Mouse (Mus musculus) cortical plate, adult 2 months (tissue): ENCODE measurements at regions not wholly inside any gene's neighbourhood (a gene's known extent, or its start where the extent isn't known, plus 50 kb on each side); places are given as distances from the start of the nearest gene placed in this dataset.

ENCODE experiments used
- H3K27ac ChIP-seq: fragments of 200-500 bp; 2 replicates; pipeline ENCODE4 v1.5.1; 2012; ENCODE audit warnings: low read length, control low read depth, inconsistent platforms; ENCODE audit not compliant: insufficient read depth
- H3K4me1 ChIP-seq: fragments of 200-500 bp; 2 replicates; pipeline ENCODE4 v1.6.1; 2011; ENCODE audit warnings: low read length; ENCODE audit not compliant: control insufficient read depth, insufficient read depth
- H3K4me3 ChIP-seq: fragments of 200-500 bp; 2 replicates; pipeline ENCODE4 v1.5.1; 2011; ENCODE audit warnings: mild to moderate bottlenecking, low read length, control low read depth; ENCODE audit not compliant: insufficient read depth
- CTCF ChIP-seq: fragments of 200-500 bp; IDR thresholded peaks from 2 replicates; pipeline ENCODE4 v1.5.1; 2011; ENCODE audit warnings: mild to moderate bottlenecking, control low read depth, low read length; ENCODE audit not compliant: insufficient read depth; ENCODE audit errors: extremely low read depth
- POLR2A ChIP-seq: fragments of 200-500 bp; IDR thresholded peaks from 2 replicates; pipeline ENCODE4 v1.6.1; 2011; ENCODE audit warnings: mild to moderate bottlenecking, low read length, control low read depth; ENCODE audit not compliant: insufficient read depth; ENCODE audit errors: extremely low read depth

DNA sequence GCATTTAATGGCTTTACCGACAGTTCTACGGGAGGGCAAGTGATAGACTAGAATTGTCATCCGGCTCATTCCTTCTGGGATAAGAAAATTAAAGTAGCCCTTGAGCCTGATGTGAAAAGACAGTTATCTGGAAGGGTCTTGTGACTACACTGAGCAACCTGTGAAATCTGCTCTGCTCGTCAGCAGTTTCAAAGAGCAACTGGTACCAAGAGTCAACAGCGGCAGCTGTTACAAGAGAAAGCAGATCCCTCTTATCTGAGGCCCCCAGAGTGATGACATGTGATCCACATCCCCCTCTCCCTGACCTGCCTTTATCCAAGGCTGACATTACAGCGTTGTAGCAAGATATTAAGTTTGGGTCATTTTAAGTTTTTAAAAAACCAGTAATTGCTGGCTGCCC lies 52.6 kb upstream of the Unc13c start:
- no peak overlapping the region for H3K27ac ChIP-seq
- H3K4me3 ChIP-seq: no peak overlapping the region
- H3K4me1 ChIP-seq: no peaks in the 10 kb centered on the region
- no peak for TF ChIP-seq CTCF
- no peak for TF ChIP-seq POLR2A

GRCm38 (mm10) chr9:74023922-74024321 lies 55.2 kb upstream of the Unc13c start:
- TF ChIP-seq POLR2A (no peak), CTCF (no peak)
- H3K27ac ChIP-seq: no peak overlapping the region

DNA sequence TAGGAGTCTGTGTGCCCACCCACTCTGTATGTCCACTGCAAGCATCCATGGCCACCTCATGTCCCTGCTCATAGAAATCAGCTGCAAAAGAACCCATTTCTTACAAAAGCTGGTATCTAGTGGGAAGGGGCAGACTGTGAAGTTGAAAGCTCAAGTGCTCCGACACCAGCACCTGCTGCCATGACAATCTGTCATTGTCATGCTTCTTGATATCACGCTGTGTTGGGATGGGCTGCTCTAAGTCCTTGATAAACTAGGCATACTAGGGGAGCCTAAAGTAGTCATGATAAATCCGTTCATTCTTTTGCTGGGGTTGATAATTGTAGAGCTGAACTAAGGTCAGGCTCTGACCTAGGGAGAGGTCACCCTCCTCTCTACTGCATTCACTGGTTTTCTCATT lies 57.4 kb upstream of the Unc13c start:
- TF ChIP-seq CTCF: no peak
- TF ChIP-seq POLR2A: no peak
- Histone ChIP-seq H3K4me1 (no peaks in the 10 kb centered on the region), H3K27ac (no peak overlapping the region), H3K4me3 (no peak overlapping the region)

More at GRCm38 (mm10) chr9:74023922-74024321, 55.2 kb upstream of the Unc13c start:
- Histone ChIP-seq H3K4me1 (no peaks in the 10 kb centered on the region), H3K4me3 (no peak overlapping the region)

DNA sequence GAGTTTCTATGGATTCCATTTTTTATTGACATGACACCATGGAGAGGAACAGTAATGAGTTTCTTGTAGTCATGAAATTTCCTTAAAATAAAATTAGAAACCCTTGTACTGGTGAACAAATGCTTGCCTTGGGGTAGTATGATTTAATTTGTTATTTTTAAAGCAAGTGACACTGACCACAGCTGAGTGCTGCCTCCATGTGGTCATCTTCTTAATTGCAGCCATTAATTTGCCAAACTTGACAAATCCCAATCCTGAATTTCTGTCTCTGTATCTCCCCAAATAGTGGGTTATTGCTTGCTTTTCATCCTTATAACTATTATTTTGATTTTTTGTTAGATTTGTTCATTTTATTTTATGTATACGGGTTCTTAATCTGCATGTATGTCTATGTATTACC lies 59.7 kb upstream of the Unc13c start:
- no peaks in the 10 kb centered on the region for H3K4me1 ChIP-seq
- H3K27ac ChIP-seq: no peak overlapping the region
- TF ChIP-seq CTCF (peak; percentile 35; the same call in 1 of the 2 replicates), POLR2A (no peak)
- no peak overlapping the region for H3K4me3 ChIP-seq

DNA sequence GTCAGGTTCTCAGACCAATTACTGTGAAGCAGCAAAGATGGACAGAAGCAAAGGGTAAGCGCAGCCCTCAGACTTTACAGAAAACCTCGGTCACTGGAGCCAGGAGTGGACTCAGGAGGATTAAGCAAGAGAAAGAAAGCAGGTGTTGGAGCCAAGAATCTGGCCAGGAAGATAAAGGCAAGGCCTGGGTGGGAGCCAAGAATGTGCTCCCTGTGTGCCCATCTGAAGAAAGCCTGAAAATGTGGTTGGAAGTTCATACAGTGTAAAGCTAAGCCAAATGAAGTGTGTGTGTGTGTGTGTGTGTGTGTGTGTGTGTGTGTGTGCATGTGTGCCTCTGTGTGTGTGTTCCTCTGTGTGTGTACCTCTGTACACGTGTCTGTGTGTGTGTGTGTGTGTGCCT lies 64.2 kb upstream of the Wdr72 start:
- no peak for TF ChIP-seq POLR2A
- no peak for TF ChIP-seq CTCF
- Histone ChIP-seq H3K4me3 (no peak overlapping the region), H3K4me1 (no peaks in the 10 kb centered on the region), H3K27ac (no peak overlapping the region)

DNA sequence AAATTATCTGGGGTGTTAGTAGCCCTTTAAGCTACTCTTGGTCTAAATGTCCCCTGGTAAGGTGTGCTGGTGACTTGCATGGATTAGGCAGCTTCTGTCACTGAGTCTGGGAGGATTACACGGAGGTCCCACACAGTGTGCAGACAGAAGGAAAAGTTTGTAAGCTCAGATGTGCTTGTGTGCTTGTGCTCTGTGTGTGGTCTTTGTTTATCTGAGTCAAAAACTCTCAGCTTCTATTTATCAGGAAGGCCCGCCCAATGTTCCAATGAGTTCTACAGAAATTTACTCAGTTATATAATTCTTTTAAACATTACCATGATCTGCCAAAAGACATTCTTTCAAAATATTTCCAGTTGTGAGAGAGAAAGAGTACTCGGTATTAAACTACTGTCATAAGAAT lies 60.4 kb upstream of the Wdr72 start:
- H3K4me3 ChIP-seq: no peak overlapping the region
- no peak for TF ChIP-seq POLR2A
- no peak for TF ChIP-seq CTCF
- no peaks in the 10 kb centered on the region for H3K4me1 ChIP-seq
- H3K27ac ChIP-seq: no peak overlapping the region

DNA sequence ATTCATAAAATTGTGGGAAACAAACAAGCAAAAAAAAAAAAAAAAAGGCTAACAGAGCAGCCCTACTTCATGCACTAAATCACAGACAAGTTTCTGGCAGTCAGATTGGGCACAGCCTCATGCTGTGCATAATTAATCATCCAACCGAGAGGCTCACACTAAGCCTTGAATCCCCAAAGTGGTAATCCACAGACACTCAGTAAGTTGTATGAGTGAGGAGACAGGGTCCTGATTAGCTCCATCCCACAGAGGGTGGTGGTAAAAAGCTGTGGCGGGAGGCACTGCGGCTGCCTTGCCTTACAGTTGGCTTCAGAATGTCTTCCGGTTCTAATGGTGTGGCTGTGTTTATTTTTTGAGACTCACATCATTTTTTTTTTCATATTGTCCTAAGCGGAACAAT lies 53.4 kb upstream of the Wdr72 start:
- Histone ChIP-seq H3K4me3 (no peak overlapping the region), H3K27ac (no peak overlapping the region), H3K4me1 (no peaks in the 10 kb centered on the region)
- TF ChIP-seq CTCF: no peak
- no peak for TF ChIP-seq POLR2A

- Histone ChIP-seq H3K27ac (0 out of 2 replicates have a peak overlapping the region, but pooled peaks have one; percentile 19), H3K4me1 (no peaks in the 10 kb centered on the region), H3K4me3 (no peak overlapping the region)
- TF ChIP-seq CTCF (no peak), POLR2A (no peak)
These were observed 52.6 kb upstream of the Wdr72 start for GRCm38 (mm10) chr9:74057476-74058076.

GRCm38 (mm10) chr9:74058269-74058871 lies 51.8 kb upstream of the Wdr72 start:
- Histone ChIP-seq H3K27ac (no peak overlapping the region), H3K4me1 (no peaks in the 10 kb centered on the region)

More at GRCm38 (mm10) chr9:74058269-74058871, 51.8 kb upstream of the Wdr72 start:
- TF ChIP-seq POLR2A: no peak
- no peak for TF ChIP-seq CTCF
- H3K4me3 ChIP-seq: no peak overlapping the region
